Mouse (Mus musculus) adrenal gland, postnatal 0 days (tissue): ENCODE measurements around the gene Olfr1131. TPM values are rescaled to one million over a fixed set of nuclear protein-coding genes. Genes with fewer than 3 reads are reported as not detected.

Experiments
- polyA plus RNA-seq: library from polyadenylated mRNA; unstranded; fragments of >200 nt; fragmentation: Nextera tagmentation; extraction: Ambion mirVana; gene quantifications from 2 replicates; pipeline ENCODE4 v1.2.1, GENCODE M21; 2015

Gene Olfr1131
- polyA plus RNA-seq: not detected in 2 replicates

GRCm38 (mm10) chr2:87626804-87627203 lies at the start of gene Olfr1131:
TSS of gene Olfr1131 (plus strand) at chr2:87627104.

GRCm38 (mm10) chr2:87605912-87606311 lies 21.0 kb upstream of the Olfr1131 start, which contains the start of gene Olfr1130:
TSS of gene Olfr1130 (plus strand) at chr2:87606212.

DNA sequence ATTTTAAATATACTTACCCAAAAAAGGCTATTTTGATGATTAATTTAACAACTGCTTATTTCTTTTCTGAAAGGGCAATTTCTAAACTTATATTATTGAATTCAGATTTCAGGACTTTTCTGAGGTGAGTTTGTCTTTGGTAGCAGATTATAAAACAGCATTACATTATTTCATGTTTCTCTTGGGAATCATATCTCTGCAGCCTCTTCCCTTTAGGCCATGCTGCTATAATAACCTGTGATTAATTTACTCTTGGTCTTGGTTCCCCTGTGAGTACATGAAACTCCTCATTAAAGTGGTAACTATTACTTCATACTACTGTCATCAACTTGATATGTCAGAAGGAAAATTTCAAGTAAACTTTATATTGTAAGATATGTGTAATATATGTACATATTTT lies 10.5 kb downstream of the Olfr1131 start, which contains the start of gene Olfr1132:
Gene Olfr1132 (minus strand): TSS at position 101 of the 400 bp plus-strand sequence.

GRCm38 (mm10) chr2:87647274-87647673 lies 20.4 kb downstream of the Olfr1131 start, which contains the start of gene Olfr1133:
TSS of gene Olfr1133 (minus strand) at chr2:87647374.

GRCm38 (mm10) chr2:87658360-87658759 lies 31.5 kb downstream of the Olfr1131 start, which contains the start of gene Olfr1134:
TSS of gene Olfr1134 (minus strand) at chr2:87658460.

DNA sequence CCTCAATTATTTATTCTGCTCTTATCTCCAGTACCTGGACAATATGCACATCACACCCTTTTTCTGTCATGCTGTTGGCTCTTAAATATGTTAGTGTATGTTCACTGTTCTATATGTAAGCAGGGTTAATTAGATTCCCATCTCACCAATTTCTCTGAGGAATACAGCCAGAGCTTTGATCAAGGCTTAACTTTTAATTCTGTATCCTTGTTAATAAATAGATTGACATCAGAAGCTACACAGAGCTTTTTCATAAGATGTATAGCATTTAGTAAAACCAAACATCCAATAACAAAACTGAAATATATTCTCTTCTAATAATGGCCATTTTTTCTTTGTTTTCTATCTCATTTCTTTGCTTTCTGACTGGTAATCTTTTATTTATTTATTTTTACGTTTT lies 46.7 kb downstream of the Olfr1131 start, which contains the start of gene Olfr1135:
Gene Olfr1135 (minus strand): TSS at position 101 of the 400 bp plus-strand sequence.

Other genes starting within 250 kb of the Olfr1131 start
- not detected in 2 replicates for gene Olfr1122, start 241.3 kb upstream of the Olfr1131 start, polyA plus RNA-seq
- not detected in 2 replicates for gene Olfr1123, start 210.5 kb upstream of the Olfr1131 start, polyA plus RNA-seq
- gene Olfr1124, start 196.8 kb upstream of the Olfr1131 start, polyA plus RNA-seq: 0.08 TPM in 1 of 2 replicates, not detected in the other
- not detected in 2 replicates for gene Olfr1126, start 173.1 kb upstream of the Olfr1131 start, polyA plus RNA-seq
- gene Pramel7, start 130.0 kb upstream of the Olfr1131 start, polyA plus RNA-seq: not detected in 2 replicates
- gene Pramel6, start 120.5 kb upstream of the Olfr1131 start, polyA plus RNA-seq: not detected in 2 replicates
- gene Olfr153, start 95.3 kb upstream of the Olfr1131 start, polyA plus RNA-seq: not detected in 2 replicates
- not detected in 2 replicates for gene Olfr1128, start 81.6 kb upstream of the Olfr1131 start, polyA plus RNA-seq
- not detected in 2 replicates for gene Olfr1129, start 53.2 kb upstream of the Olfr1131 start, polyA plus RNA-seq
- gene Olfr1130, start 20.9 kb upstream of the Olfr1131 start, polyA plus RNA-seq: not detected in 2 replicates
- gene Olfr1132, start 10.4 kb downstream of the Olfr1131 start, polyA plus RNA-seq: not detected in 2 replicates
- not detected in 2 replicates for gene Olfr1133, start 20.3 kb downstream of the Olfr1131 start, polyA plus RNA-seq
- not detected in 2 replicates for gene Olfr1134, start 31.4 kb downstream of the Olfr1131 start, polyA plus RNA-seq
- gene Olfr1135, start 46.6 kb downstream of the Olfr1131 start, polyA plus RNA-seq: not detected in 2 replicates
- not detected in 2 replicates for gene Olfr1136, start 66.8 kb downstream of the Olfr1131 start, polyA plus RNA-seq
- gene Olfr1137, start 86.1 kb downstream of the Olfr1131 start, polyA plus RNA-seq: not detected in 2 replicates
- not detected in 2 replicates for gene Olfr1138, start 112.9 kb downstream of the Olfr1131 start, polyA plus RNA-seq
- not detected in 2 replicates for gene Olfr1140, start 116.6 kb downstream of the Olfr1131 start, polyA plus RNA-seq
- not detected in 2 replicates for gene Olfr1141, start 126.9 kb downstream of the Olfr1131 start, polyA plus RNA-seq
- not detected in 2 replicates for gene Olfr152, start 152.4 kb downstream of the Olfr1131 start, polyA plus RNA-seq
- not detected in 2 replicates for gene Olfr1143, start 173.5 kb downstream of the Olfr1131 start, polyA plus RNA-seq
- not detected in 2 replicates for gene Olfr1145, start 182.7 kb downstream of the Olfr1131 start, polyA plus RNA-seq
- gene Olfr1148, start 203.4 kb downstream of the Olfr1131 start, polyA plus RNA-seq: not detected in 2 replicates
- not detected in 2 replicates for gene Olfr1150-ps1, start 216.9 kb downstream of the Olfr1131 start, polyA plus RNA-seq
- gene Olfr1151, start 228.8 kb downstream of the Olfr1131 start, polyA plus RNA-seq: not detected in 2 replicates
- gene Olfr1152, start 239.4 kb downstream of the Olfr1131 start, polyA plus RNA-seq: not detected in 2 replicates